Mouse (Mus musculus) activated CD4-positive, CD25-positive, alpha-beta regulatory T cell (primary cell): ENCODE results near the gene Chrnd. TPM values are rescaled to one million over a fixed set of nuclear protein-coding genes. Genes with fewer than 3 reads are reported as not detected.

Experiments used
- polyA plus RNA-seq, 2 experiments: library from polyadenylated mRNA; unstranded; fragments of 100-300 nt; shearing (Covaris generic); gene quantifications; one replicate each; pipeline ENCODE4 v1.2.1; 2017

The Chrnd gene
- not detected for polyA plus RNA-seq

GRCm38 (mm10) chr1:87190429-87190828, at the start of gene Chrnd:
Chrnd (plus strand) TSS chr1:87190607.

GRCm38 (mm10) chr1:87156199-87156587, 34.2 kb upstream of the Chrnd start, which contains the start of gene Ecel1:
Ecel1 (minus strand) TSS chr1:87156521.

GRCm38 (mm10) chr1:87183013-87183412, 7.4 kb upstream of the Chrnd start, which contains the start of gene Prss56:
Prss56 (plus strand) TSS chr1:87183313.

GRCm38 (mm10) chr1:87204465-87204864, 14.1 kb downstream of the Chrnd start, which contains the start of gene Chrng:
Chrng (plus strand) TSS chr1:87204657.

GRCm38 (mm10) chr1:87213735-87214704, 23.6 kb downstream of the Chrnd start, which contains the start of gene Eif4e2:
Eif4e2 (plus strand) TSS chr1:87213914.

Other genes starting within 250 kb of the Chrnd start
- not detected for gene Alppl2, start 100.7 kb upstream of the Chrnd start, polyA plus RNA-seq
- gene Alpi, start 89.0 kb upstream of the Chrnd start, polyA plus RNA-seq, result not detected
- gene Akp3, start 65.6 kb upstream of the Chrnd start, polyA plus RNA-seq, result not detected
- under 1 TPM; 0.16 to 0.38 TPM for gene Ecel1, start 34.1 kb upstream of the Chrnd start, polyA plus RNA-seq
- not detected for gene Prss56, start 7.3 kb upstream of the Chrnd start, polyA plus RNA-seq
- gene Chrng, start 14.1 kb downstream of the Chrnd start, polyA plus RNA-seq, result not detected
- gene Eif4e2, start 23.3 kb downstream of the Chrnd start, polyA plus RNA-seq, result 100 to 1,000 TPM; 155 to 157 TPM
- gene Efhd1, start 73.8 kb downstream of the Chrnd start, polyA plus RNA-seq, result under 1 TPM in 1 of 2 experiments, not detected in 1; 0.21 TPM
- 10 to 100 TPM; 56.4 to 64.0 TPM for gene Gigyf2, start 136.4 kb downstream of the Chrnd start, polyA plus RNA-seq
- gene Kcnj13, start 204.1 kb downstream of the Chrnd start, polyA plus RNA-seq, result under 1 TPM; 0.21 to 0.95 TPM